Mouse (Mus musculus) embryonic fibroblast, embryonic 13.5 days (primary cell): ENCODE measurements around the gene Crygs.

Experiments
- CTCF ChIP-seq: IDR thresholded peaks from 2 replicates; pipeline ENCODE4 v1.5.1; 2011; ENCODE audit warnings: mild to moderate bottlenecking, control low read depth, low read length, moderate library complexity, borderline replicate concordance; ENCODE audit not compliant: insufficient read depth
- POLR2A ChIP-seq: IDR thresholded peaks from 2 replicates; pipeline ENCODE4 v1.6.1; 2011; ENCODE audit warnings: low read depth, mild to moderate bottlenecking, control low read depth, low read length, moderate library complexity

DNA sequence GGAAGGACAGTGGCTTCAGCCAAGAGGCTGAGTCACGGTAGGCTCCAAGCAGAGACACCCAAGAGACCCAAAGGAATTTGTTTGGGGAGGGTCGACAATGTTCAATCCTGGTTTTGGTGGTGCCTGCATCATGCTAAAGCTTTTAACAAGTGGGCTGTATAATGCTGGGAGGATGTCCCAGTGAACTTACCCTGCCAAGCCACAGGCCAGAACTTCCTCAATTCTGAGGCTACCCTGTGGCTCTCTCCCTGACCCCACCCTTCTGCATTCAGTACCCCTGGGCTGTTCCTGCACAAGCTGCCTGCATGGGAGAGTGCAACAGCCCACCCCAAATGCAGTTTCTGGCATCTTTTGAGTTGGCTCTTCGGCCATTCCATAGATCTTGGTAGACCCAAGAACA, 12.9 kb downstream of the Crygs start:
- TF ChIP-seq CTCF = no peak
- no peak for TF ChIP-seq POLR2A
